Mouse (Mus musculus): ENCODE measurements around the gene Fam43a. TPM values are rescaled to one million over a fixed set of nuclear protein-coding genes. Genes with fewer than 3 reads are reported as not detected.

Fam43a gene
- polyA plus RNA-seq, 1 experiment from 2014 or later, result 16.3 TPM

DNA sequence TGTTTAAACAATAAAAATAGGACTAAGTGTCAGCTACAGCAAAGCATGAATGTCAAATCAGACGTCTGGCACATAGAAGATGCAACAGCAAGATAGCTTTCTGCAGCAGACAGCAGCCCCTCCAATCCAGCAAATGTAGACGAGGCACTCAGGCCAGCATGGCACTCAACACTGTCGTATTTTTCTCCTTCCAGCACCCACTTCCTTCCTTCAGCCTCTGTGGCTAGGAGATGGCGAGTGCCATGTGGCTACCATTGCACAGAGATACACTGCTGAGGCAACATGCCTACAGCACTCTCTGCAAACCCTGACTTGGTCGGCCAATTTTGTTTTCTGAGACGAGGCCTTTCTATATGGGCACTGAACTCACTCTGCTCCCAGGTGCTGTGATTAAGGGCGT, 23.7 kb upstream of the Fam43a start:
- Histone ChIP-seq H3K36me3 (peaks cover 97% of the 10 kb centered on the region), H3K9me3 (no peaks in the 10 kb centered on the region), H3K4me2 (replicated peaks) (no peak overlapping the region), H3K4me3 (no peak overlapping the region), H3K4me1 (no peaks in the 10 kb centered on the region), H3K27me3 (no peaks in the 10 kb centered on the region), H3K27ac (replicated peaks) (no peak overlapping the region), H3K9ac (replicated peaks) (no peak overlapping the region)
- ATAC-seq (ENCODE audit: low FRiP score, low read depth), result no peak
- WGBS, result 89% methylated on average over 7 of the region's 7 CpGs

DNA sequence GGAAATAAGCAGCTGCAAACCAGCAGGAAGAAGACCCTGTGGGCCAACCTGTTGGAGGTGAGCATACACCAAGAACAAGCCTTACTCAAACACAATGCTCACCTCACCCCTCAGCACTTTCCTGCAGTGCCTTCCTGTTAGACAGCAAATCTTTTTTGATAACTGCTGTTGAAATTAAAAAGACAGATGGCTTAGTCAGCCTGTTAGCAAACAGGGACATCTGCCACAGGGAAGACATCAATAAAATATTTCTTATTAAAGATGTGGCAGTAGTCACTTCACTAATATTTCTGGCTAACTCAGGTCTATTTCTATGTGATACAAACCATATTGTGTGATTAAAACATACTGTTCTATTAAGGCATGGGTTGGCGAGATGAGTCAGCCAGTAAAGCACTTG, 23.1 kb upstream of the Fam43a start:
- Histone ChIP-seq H3K27me3 (no peaks in the 10 kb centered on the region), H3K4me3 (no peak overlapping the region), H3K27ac (replicated peaks) (no peak overlapping the region), H3K4me1 (no peaks in the 10 kb centered on the region), H3K4me2 (replicated peaks) (no peak overlapping the region), H3K36me3 (peaks cover 97% of the 10 kb centered on the region), H3K9me3 (no peaks in the 10 kb centered on the region), H3K9ac (replicated peaks) (no peak overlapping the region)
- ATAC-seq (ENCODE audit: low FRiP score, low read depth), result no peak
- 89% methylated on average over 1 of the region's 1 CpGs for WGBS

DNA sequence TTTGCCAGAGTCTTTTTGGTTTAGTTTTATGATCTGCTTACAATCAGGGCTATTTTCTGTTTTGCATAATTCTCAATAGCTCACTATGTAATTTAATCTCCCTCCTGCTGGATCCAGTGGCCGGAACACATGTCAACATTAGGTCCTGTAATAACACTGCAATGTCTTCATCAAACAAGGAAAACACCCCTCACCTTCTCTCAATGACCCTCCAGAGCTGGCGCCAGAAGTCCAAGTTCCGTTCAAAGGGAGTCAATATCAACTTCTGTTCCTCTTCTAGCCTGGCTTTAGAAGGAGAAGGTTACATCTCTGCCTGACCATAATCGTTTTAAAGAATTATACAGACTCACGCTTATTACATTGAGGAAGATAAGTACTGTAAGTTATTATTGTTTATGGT, 18.8 kb upstream of the Fam43a start:
- ATAC-seq (ENCODE audit: low FRiP score, low read depth), result no peak
- 85% methylated on average over 5 of the region's 5 CpGs for WGBS
- Histone ChIP-seq H3K4me3 (no peak overlapping the region), H3K36me3 (peaks cover 99% of the 10 kb centered on the region), H3K27me3 (no peaks in the 10 kb centered on the region), H3K27ac (replicated peaks) (no peak overlapping the region), H3K4me2 (replicated peaks) (no peak overlapping the region), H3K4me1 (no peaks in the 10 kb centered on the region), H3K9ac (replicated peaks) (no peak overlapping the region), H3K9me3 (no peaks in the 10 kb centered on the region)

DNA sequence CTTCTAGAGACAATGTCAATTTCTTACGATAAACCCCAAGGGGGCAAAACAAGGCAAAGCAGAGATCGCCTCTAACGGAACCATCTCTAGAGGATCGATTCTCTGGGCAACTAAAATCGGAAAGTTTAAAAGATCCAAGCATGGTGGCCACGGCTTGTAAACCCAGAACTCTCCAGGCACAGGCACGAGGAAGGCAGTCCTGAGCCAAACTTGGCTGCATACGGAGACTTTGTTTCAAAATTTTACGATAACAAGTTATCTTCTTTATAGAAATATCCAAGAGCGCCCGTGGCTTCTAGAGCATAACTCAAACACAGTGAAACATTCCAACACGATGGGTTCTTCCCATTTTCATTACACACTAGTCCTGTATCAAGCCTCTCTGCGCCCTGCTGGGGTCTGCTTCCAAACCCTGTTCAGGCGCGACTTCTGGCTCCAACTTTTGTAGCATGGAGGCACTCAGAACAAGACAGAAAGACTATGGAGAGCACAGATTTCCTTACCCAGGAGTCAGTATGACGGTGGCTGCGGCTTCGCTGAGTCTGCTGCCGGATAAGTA, 12.5 kb upstream of the Fam43a start:
- Histone ChIP-seq H3K9me3 (no peaks in the 10 kb centered on the region), H3K27me3 (no peaks in the 10 kb centered on the region), H3K4me3 (peak overlapping the region; percentile 87), H3K9ac (replicated peaks) (peak overlapping the region; percentile 77), H3K27ac (replicated peaks) (peak overlapping the region; percentile 52; the same call in 1 of the 2 replicates), H3K4me1 (peaks cover 11% of the 10 kb centered on the region), H3K4me2 (replicated peaks) (peak overlapping the region; percentile 90), H3K36me3 (peaks cover 36% of the 10 kb centered on the region)
- 4% methylated on average over 19 of the region's 19 CpGs for WGBS
- no peak; the same call in 1 of the 2 replicates for ATAC-seq (ENCODE audit: low FRiP score, low read depth)

DNA sequence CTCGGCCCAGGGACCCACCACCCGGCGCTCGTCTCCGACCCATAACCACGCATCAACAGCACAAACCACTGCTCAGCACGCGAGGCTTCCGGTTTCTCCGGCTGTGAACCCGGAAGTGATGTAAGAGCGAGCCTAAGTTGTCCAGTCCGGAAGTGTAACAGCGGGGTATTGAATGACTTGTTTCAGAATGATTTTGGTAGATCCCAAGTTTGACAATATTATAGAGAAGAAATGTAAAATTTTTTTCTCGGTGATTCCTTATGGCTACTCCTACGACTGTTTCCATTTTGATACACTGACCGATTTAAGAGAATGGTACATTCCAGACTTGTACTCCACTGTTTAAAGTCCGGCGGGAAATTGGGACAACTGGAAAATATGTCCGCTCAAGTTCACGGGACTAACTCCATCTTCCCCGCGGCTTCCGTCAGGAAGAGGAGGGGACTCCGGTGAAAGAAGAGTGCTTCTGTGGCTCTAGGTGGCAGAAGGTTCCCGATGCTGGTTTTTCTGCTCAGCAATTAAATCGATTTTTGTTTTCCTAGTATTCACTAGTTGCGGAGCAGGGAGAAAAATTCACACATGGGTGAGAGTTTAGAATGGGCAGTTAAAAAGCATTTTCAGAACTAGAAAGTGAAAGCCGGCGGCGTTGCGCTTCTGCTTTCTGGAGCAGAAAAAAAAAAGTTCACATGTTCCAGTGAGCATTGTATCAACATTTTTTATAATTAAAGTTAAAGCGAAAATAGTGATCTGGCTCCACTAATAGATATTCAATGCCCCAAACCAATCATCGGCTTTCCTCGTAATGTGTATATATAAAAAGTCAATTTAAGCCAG, 11.8 kb upstream of the Fam43a start, which contains the start of gene Lsg1:
Lsg1 (minus strand) TSS at position 99 of the 834 bp plus-strand sequence.
- WGBS, result 4% methylated on average over 35 of the region's 35 CpGs
- H3K27ac ChIP-seq (replicated peaks), result peak within 1 kb of the TSS; percentile 52; the same call in 1 of the 2 replicates
- ATAC-seq (ENCODE audit: low FRiP score, low read depth), result peak; percentile 96

DNA sequence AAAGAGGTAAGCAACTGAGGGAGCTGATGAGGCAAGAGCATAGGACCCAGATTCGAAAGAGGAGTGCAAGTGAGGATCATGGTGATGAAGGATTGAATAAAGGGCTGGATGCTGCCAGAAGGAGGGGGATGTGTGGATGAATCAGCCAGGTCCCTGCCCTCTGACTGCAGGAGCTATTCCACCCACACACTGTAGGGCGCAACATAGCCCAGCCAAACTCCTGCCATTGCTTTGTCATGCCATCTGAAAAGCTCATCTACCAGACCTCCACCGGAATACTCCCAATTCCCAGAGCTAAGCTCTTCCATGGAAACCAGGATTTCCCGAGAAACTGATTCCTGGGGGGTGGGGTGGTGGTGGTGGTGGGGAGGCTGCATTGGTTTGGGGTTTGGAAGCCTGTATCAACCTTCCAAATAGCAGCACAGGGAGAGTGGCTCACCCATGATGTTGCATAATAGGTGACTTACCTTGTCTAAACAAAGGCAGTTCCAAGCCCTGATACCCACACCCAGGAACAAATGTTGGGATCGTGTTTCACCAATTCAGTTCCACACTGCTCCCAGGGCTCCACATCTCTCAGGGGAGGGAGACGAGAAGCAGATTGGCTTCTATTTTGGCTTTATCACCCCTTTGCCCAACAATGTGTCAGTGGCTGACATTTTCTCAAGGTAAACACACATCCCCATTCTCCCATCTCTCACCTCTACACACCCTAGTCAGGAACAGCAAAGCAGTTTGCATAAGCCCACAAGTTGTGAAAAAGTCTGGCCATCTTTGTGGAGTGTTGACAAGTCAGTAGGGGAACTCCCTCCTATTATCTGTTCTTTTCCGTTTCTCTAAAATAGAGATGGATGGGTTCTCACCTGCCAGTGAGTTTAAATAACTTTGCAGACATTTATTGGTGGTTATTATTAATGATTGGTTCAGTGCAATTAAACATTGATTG, 9.0 kb upstream of the Fam43a start:
- WGBS, result 51% methylated on average over 7 of the region's 7 CpGs
- Histone ChIP-seq H3K27me3 (peaks cover 6% of the 10 kb centered on the region; the same call in 1 of the 2 replicates), H3K9me3 (no peaks in the 10 kb centered on the region), H3K4me2 (replicated peaks) (no peak overlapping the region), H3K36me3 (peaks cover 2% of the 10 kb centered on the region; the same call in 1 of the 2 replicates), H3K4me1 (peaks cover 11% of the 10 kb centered on the region), H3K9ac (replicated peaks) (no peak overlapping the region), H3K27ac (replicated peaks) (no peak overlapping the region), H3K4me3 (no peak overlapping the region)
- no peak for ATAC-seq (ENCODE audit: low FRiP score, low read depth)

More for the DNA sequence above, 11.8 kb upstream of the Fam43a start, which contains the start of gene Lsg1:
- Histone ChIP-seq H3K9ac (replicated peaks) (peak within 1 kb of the TSS; percentile 77), H3K36me3 (peaks cover 29% of the 10 kb centered on the region), H3K4me1 (peaks cover 11% of the 10 kb centered on the region), H3K4me3 (peak within 1 kb of the TSS; percentile 87), H3K27me3 (no peaks in the 10 kb centered on the region), H3K4me2 (replicated peaks) (peak within 1 kb of the TSS; percentile 90), H3K9me3 (no peaks in the 10 kb centered on the region)

DNA sequence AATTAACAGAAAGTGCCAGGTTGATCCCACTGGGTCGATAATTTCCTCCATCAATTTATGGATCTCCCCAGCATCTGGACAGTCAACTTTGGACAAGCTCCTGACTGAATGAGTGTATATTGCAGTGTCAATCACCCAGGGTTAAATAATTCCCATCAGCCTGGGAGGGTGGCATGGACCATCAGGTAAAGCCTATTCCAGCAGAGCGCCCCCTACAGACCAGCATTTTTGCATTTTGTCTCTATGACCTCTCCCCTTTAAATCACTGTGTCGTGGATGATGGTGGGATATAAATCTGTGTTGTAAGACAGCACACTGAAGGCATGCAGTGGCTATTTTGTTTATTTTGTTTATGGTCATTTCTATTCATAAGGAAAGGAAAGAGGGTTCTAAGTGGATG, 7.5 kb upstream of the Fam43a start:
- ATAC-seq (ENCODE audit: low FRiP score, low read depth), result no peak
- 45% methylated on average over 3 of the region's 3 CpGs for WGBS
- peaks cover 19% of the 10 kb centered on the region for H3K27me3 ChIP-seq
- no peaks in the 10 kb centered on the region for H3K9me3 ChIP-seq
- no peak overlapping the region for H3K27ac ChIP-seq (replicated peaks)
- H3K4me2 ChIP-seq (replicated peaks), result no peak overlapping the region
- peaks cover 11% of the 10 kb centered on the region for H3K4me1 ChIP-seq
- no peak overlapping the region for H3K9ac ChIP-seq (replicated peaks)
- no peak overlapping the region for H3K4me3 ChIP-seq
- no peaks in the 10 kb centered on the region for H3K36me3 ChIP-seq

DNA sequence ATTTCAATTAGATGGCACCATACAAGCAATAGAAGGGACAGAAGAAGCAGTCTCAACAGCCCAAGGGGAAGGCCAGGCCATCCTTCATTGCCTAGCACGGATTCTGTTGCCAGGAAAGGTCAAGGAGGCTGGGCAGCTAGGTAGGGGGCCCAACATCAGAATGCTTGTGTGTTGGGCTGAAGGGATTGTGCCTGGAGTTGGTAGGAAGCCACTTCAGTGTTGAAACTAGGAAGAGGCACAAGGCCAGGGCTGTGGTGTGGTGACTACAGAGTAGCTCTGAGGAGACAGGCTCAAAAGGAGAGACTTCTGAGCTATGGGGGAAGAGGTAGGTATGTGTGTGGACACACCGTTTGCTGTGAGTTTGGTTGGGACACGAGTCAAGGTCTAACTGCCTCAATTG, 4.2 kb upstream of the Fam43a start:
- no peaks in the 10 kb centered on the region for H3K36me3 ChIP-seq
- no peaks in the 10 kb centered on the region for H3K9me3 ChIP-seq
- no peak overlapping the region for H3K4me2 ChIP-seq (replicated peaks)
- no peak overlapping the region for H3K9ac ChIP-seq (replicated peaks)
- no peak for ATAC-seq (ENCODE audit: low FRiP score, low read depth)
- H3K27ac ChIP-seq (replicated peaks), result no peak overlapping the region
- H3K4me3 ChIP-seq, result no peak overlapping the region
- peaks cover 39% of the 10 kb centered on the region for H3K27me3 ChIP-seq
- 56% methylated on average over 3 of the region's 3 CpGs for WGBS
- H3K4me1 ChIP-seq, result peaks cover 17% of the 10 kb centered on the region

DNA sequence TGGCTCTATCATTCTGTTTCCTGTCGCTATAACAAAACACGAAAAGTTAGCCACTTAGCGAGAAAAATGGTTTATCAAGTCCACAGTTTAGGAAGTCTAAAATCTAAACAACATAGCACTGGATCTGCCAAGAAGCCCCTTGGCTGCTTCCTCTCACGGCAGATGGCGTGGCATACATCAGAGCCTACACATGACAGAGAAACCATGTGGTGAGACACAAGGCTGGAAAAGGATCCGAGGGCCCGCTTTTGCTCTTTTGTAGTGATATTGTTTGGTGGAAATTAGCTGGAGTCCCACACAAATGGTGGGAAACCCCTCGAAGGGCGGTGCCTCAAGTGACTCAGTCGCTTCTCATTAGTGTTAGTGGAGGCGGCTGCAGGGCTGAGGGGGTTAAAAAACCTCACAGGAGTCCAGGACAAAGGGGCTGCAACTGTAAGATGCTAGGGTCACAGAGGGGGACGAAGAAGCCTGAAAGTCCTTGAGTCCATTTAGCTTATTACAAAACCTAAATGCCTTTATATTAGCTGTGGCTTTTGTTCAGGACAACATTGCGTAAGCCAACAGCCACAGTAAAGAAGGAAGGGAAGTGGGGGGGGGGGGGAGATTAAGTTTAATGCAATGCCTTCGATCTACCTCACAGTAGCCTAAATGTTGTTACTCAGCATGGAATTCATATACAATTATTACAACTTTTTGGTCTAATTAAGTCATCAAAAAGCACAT, 3.5 kb upstream of the Fam43a start:
- Histone ChIP-seq H3K9ac (replicated peaks) (no peak overlapping the region), H3K4me2 (replicated peaks) (no peak overlapping the region), H3K9me3 (no peaks in the 10 kb centered on the region), H3K27me3 (peaks cover 45% of the 10 kb centered on the region), H3K4me1 (peaks cover 23% of the 10 kb centered on the region), H3K36me3 (no peaks in the 10 kb centered on the region), H3K4me3 (no peak overlapping the region), H3K27ac (replicated peaks) (no peak overlapping the region)
- no peak for ATAC-seq (ENCODE audit: low FRiP score, low read depth)
- 49% methylated on average over 14 of the region's 14 CpGs for WGBS

DNA sequence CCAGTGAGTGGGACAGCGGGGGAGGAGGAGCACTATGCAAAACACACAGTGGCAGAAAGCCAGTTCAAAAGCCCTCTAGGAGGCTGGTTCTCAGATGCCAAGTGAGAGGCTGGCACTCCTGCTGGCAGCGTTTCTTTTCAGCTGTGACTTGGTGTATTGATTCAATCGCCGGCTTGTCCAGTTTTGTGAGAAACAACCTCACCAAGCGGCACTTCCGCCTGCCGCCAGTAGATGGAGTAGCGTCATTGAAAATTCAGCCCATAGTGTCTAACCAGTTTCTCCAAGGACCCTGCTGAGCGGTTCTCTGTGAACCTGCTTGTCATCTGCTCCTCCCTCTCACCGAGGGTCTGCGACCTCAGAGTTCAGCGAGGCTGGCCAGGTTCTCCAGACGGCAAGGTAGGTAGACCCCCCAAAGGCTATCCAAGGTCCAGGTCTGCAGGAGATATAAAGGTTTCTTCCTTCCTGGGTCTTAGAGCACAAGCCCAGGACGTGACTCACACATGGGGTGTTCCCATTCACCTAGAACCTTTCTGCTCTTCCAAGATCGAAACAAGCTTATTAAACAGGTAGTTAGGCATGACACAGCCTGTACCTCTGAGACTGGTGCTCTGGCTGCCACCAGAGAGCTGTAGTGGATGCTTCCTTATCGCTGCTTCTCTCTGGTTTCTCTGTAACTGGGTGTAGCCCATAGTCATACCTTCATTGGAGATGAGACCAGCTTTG, 2.4 kb upstream of the Fam43a start:
- H3K4me3 ChIP-seq, result peak overlapping the region; percentile 3; the same call in 1 of the 2 replicates
- 11% methylated on average over 16 of the region's 16 CpGs for WGBS
- no peaks in the 10 kb centered on the region for H3K9me3 ChIP-seq
- peak overlapping the region; percentile 42 for H3K4me2 ChIP-seq (replicated peaks)
- peaks cover 32% of the 10 kb centered on the region for H3K4me1 ChIP-seq
- H3K9ac ChIP-seq (replicated peaks), result no peak overlapping the region; the same call in 1 of the 2 replicates
- H3K27ac ChIP-seq (replicated peaks), result no peak overlapping the region
- peak; percentile 39; the same call in 1 of the 2 replicates for ATAC-seq (ENCODE audit: low FRiP score, low read depth)
- H3K36me3 ChIP-seq, result no peaks in the 10 kb centered on the region
- peaks cover 56% of the 10 kb centered on the region for H3K27me3 ChIP-seq
